23 mouse cellular contexts compared by ENCODE assay signal in genomic region chr11:86369860-86370259, GRCm38 (mm10). TPM values are rescaled to one million over a fixed set of nuclear protein-coding genes. Genes with fewer than 3 reads are reported as not detected.
A peak's percentile ranks its signal among the peaks of the same experiment; 100 is the strongest.
DNase-seq lines count a peak whose midpoint lies in the region; ATAC-seq lines count a peak whose summit lies in the region.
"Had no signal": no experiment of that assay in that cellular context is flagged by ENCODE, and none has a peak within 500 bp of the region (broad histone marks: within the 10 kb centered on the region; RNA-seq: fewer than 3 reads in every experiment).

No protein-coding gene starts in this region.

- no peaks in the 10 kb centered on the region for H3K36me3 ChIP-seq in limb, embryonic 10.5 days
- H3K36me3 ChIP-seq: embryonic facial prominence, embryonic 13.5 days; hindbrain, embryonic 12.5 days had no signal

- 94% methylated on average over 5 of the region's 5 CpGs for WGBS in limb, embryonic 10.5 days

- no peak overlapping the region for H3K27ac ChIP-seq in limb, embryonic 10.5 days
- H3K27ac ChIP-seq: embryonic facial prominence, embryonic 13.5 days; forebrain, embryonic 13.5 days; gastrocnemius, adult 2 months; hindbrain, embryonic 12.5 days had no signal

- peaks cover 7% of the 10 kb centered on the region for H3K4me1 ChIP-seq in limb, embryonic 10.5 days
- H3K4me1 ChIP-seq: forebrain, embryonic 13.5 days; hindbrain, embryonic 12.5 days had no signal

- no peaks in the 10 kb centered on the region for H3K27me3 ChIP-seq in limb, embryonic 10.5 days (ENCODE audit: low read depth, poor library complexity, severe bottlenecking)
- H3K27me3 ChIP-seq: embryonic facial prominence, embryonic 13.5 days; forebrain, embryonic 13.5 days; hindbrain, embryonic 12.5 days; Patski had no signal

- DNase-seq in CD4-positive helper T cell, adult 2 months (ENCODE audit: low read depth, low spot score), result peak; percentile 40
- peak; percentile 33 for DNase-seq in naive thymus-derived CD4-positive, alpha-beta T cell, adult 2 months (ENCODE audit: low read depth)
- peak; percentile 58 for DNase-seq in thymus, postnatal 14 days
- DNase-seq in spleen, adult 12 weeks (ENCODE audit: low spot score), result no peak
- no peak for DNase-seq in layer of hippocampus, adult 11-12 months (ENCODE audit: low spot score)
- DNase-seq in limb, embryonic 10.5 days (ENCODE audit: low spot score), result no peak
- DNase-seq: adrenal gland, postnatal 10 days; cerebellum, adult 11 months; cerebellum, adult 9-10 months; cerebellum, postnatal 36 days; forebrain, postnatal 0 days; gastrocnemius, adult 2 months; gastrocnemius, postnatal 25 days; heart, postnatal 10 days; heart, postnatal 4 days had no signal

- no peaks in the 10 kb centered on the region for H3K9me3 ChIP-seq in limb, embryonic 10.5 days (replicated peaks)
- H3K9me3 ChIP-seq: embryonic facial prominence, embryonic 13.5 days; forebrain, embryonic 13.5 days; hindbrain, embryonic 12.5 days had no signal

- ATAC-seq in CD4-positive, CD25-positive, alpha-beta regulatory T cell, adult 4 months, result peak; percentile 51
- ATAC-seq in monocyte, adult 5-6 weeks (replicated peaks; ENCODE audit: insufficient number of reproducible peaks, low FRiP score, low TSS enrichment, poor library complexity, severe bottlenecking), result no peak
- ATAC-seq: forebrain, embryonic 13.5 days; forebrain, postnatal 0 days; hindbrain, embryonic 16.5 days; inflammation-experienced regulatory T-cells, adult 6 months; Patski had no signal

- H3K4me3 ChIP-seq in limb, embryonic 10.5 days, result no peak overlapping the region
- H3K4me3 ChIP-seq: embryonic facial prominence, embryonic 13.5 days; forebrain, embryonic 13.5 days; gastrocnemius, adult 2 months; hindbrain, embryonic 12.5 days had no signal

RNA-seq across cellular contexts. Expression of gene Med13, which starts 12.5 kb away (rescaled TPM):
- polyA plus RNA-seq in CD4-positive, CD25-positive, alpha-beta regulatory T cell, adult 4 months (2017; shearing (Covaris generic)), result 10 to 100 TPM in 1 of 2 experiments, 1 to 10 TPM in 1; 9.3 to 14.5 TPM
- polyA plus RNA-seq in limb, embryonic 10.5 days (2016; fragmentation: Nextera tagmentation; extraction: Ambion mirVana), result 6.6 and 8.8 TPM in 2 replicates
- total RNA-seq in monocyte, adult 5-6 weeks (2017), result 64.1 to 102 TPM (median 64.6 TPM) in 3 replicates

Comparison
In these comparisons a context has a peak if more than half of its experiments do, and no peak if none do; other contexts are left out.
1. DNase-seq: peak in CD4-positive helper T cell, adult 2 months (single experiment), naive thymus-derived CD4-positive, alpha-beta T cell, adult 2 months (single experiment) and thymus, postnatal 14 days (single experiment); none in spleen, adult 12 weeks (single experiment), layer of hippocampus, adult 11-12 months (single experiment) and limb, embryonic 10.5 days (single experiment).